In genomic region chr10:126679224-126680120, GRCm38 (mm10) we compare ENCODE assay signal across 10 mouse cellular contexts.
DNase-seq lines count a peak whose midpoint lies in the region; ATAC-seq and TF ChIP-seq lines count a peak whose summit lies in the region.
"Had no signal": no experiment of that assay in that cellular context is flagged by ENCODE, and none has a peak within 500 bp of the region (broad histone marks: within the 10 kb centered on the region; RNA-seq: fewer than 3 reads in every experiment).

No protein-coding gene starts in this region.

- 29% methylated on average over 25 of the region's 25 CpGs for WGBS in neural tube, embryonic 11.5 days
- 23% methylated on average over 25 of the region's 25 CpGs for WGBS in forebrain, embryonic 10.5 days
- WGBS in stomach, postnatal 0 days: 29% methylated on average over 25 of the region's 25 CpGs

- intact Hi-C loops in heart, postnatal 36 days (cut with DNase I): no loop called here

- DNase-seq in neural tube, embryonic 11.5 days (ENCODE audit: low spot score): peak; percentile 27
- no peak for DNase-seq in neural tube, embryonic 10.5 days (ENCODE audit: extremely low spot score, low spot score)
- DNase-seq in forebrain, embryonic 10.5 days (ENCODE audit: extremely low spot score, low spot score): peak; percentile 22
- peak; percentile 22 to 46 for DNase-seq in layer of hippocampus, postnatal 25 days (ENCODE audit: extremely low spot score in 1 of 2, low spot score in 1 of 2)
- no peak for DNase-seq in stomach, postnatal 0 days (ENCODE audit: low spot score)
- no peak for DNase-seq in heart, postnatal 36 days
- DNase-seq in lung, postnatal 10 days: no peak
- DNase-seq: cerebellum, postnatal 36 days had no signal

- H3K27me3 ChIP-seq in neural tube, embryonic 11.5 days (ENCODE audit: control insufficient read depth, insufficient read depth, low read length): no peaks in the 10 kb centered on the region
- H3K27me3 ChIP-seq in forebrain, embryonic 10.5 days (ENCODE audit: poor library complexity, severe bottlenecking): no peaks in the 10 kb centered on the region
- H3K27me3 ChIP-seq in stomach, postnatal 0 days (ENCODE audit: control insufficient read depth, insufficient read depth, low read length): no peaks in the 10 kb centered on the region
- H3K27me3 ChIP-seq: heart, embryonic 15.5 days had no signal

- H3K9ac ChIP-seq in neural tube, embryonic 11.5 days (ENCODE audit: low read length): no peak overlapping the region
- no peak overlapping the region for H3K9ac ChIP-seq in stomach, postnatal 0 days (ENCODE audit: low read length)
- H3K9ac ChIP-seq: heart, embryonic 15.5 days; limb, embryonic 13.5 days had no signal

- H3K4me3 ChIP-seq in neural tube, embryonic 11.5 days (ENCODE audit: low read depth, low read length): no peak overlapping the region
- H3K4me3 ChIP-seq in forebrain, embryonic 10.5 days: peak overlapping the region; percentile 36
- no peak overlapping the region for H3K4me3 ChIP-seq in stomach, postnatal 0 days (ENCODE audit: low read depth, low read length)
- H3K4me3 ChIP-seq: heart, embryonic 15.5 days; limb, embryonic 13.5 days had no signal

- TF ChIP-seq EP300 in stomach, postnatal 0 days (optimal IDR thresholded peaks at IDR 0.05): no peak

- H3K9me3 ChIP-seq in neural tube, embryonic 11.5 days (ENCODE audit: control insufficient read depth, low read length): no peaks in the 10 kb centered on the region
- H3K9me3 ChIP-seq in forebrain, embryonic 10.5 days: no peaks in the 10 kb centered on the region; the same call in 1 of the 2 replicates
- H3K9me3 ChIP-seq in stomach, postnatal 0 days (ENCODE audit: control insufficient read depth, low read length): no peaks in the 10 kb centered on the region
- H3K9me3 ChIP-seq: heart, embryonic 15.5 days had no signal

- peak; percentile 41; the same call in 1 of the 2 replicates for ATAC-seq in neural tube, embryonic 11.5 days (ENCODE audit: insufficient read depth, low FRiP score, low TSS enrichment)
- ATAC-seq in stomach, postnatal 0 days (ENCODE audit: low FRiP score, low TSS enrichment): no peak

- H3K27ac ChIP-seq in neural tube, embryonic 11.5 days (ENCODE audit: low read depth, low read length): no peak overlapping the region
- peak overlapping the region; percentile 69 for H3K27ac ChIP-seq in forebrain, embryonic 10.5 days
- no peak overlapping the region for H3K27ac ChIP-seq in stomach, postnatal 0 days (replicated peaks)
- H3K27ac ChIP-seq: heart, embryonic 15.5 days; limb, embryonic 13.5 days had no signal

- peak; percentile 53 for TF ChIP-seq CTCF in stomach, postnatal 0 days (IDR thresholded peaks at IDR 0.05; ENCODE audit: low read depth)

- peak overlapping the region; percentile 3 for H3K4me2 ChIP-seq in neural tube, embryonic 11.5 days (ENCODE audit: low read depth)
- H3K4me2 ChIP-seq in stomach, postnatal 0 days (replicated peaks; ENCODE audit: low read depth): no peak overlapping the region
- H3K4me2 ChIP-seq: heart, embryonic 15.5 days; limb, embryonic 13.5 days had no signal

- no peaks in the 10 kb centered on the region for H3K36me3 ChIP-seq in neural tube, embryonic 11.5 days (ENCODE audit: control insufficient read depth, insufficient read depth, low read length)
- no peaks in the 10 kb centered on the region for H3K36me3 ChIP-seq in forebrain, embryonic 10.5 days (replicated peaks)
- no peaks in the 10 kb centered on the region for H3K36me3 ChIP-seq in stomach, postnatal 0 days (ENCODE audit: control insufficient read depth, insufficient read depth, low read length)
- H3K36me3 ChIP-seq: heart, embryonic 15.5 days; limb, embryonic 13.5 days had no signal

- no peaks in the 10 kb centered on the region; the same call in 1 of the 2 replicates for H3K4me1 ChIP-seq in neural tube, embryonic 11.5 days (ENCODE audit: control insufficient read depth, insufficient read depth, low read length)
- H3K4me1 ChIP-seq in forebrain, embryonic 10.5 days: peaks cover 28% of the 10 kb centered on the region
- H3K4me1 ChIP-seq in stomach, postnatal 0 days (replicated peaks; ENCODE audit: control insufficient read depth, insufficient read depth): no peaks in the 10 kb centered on the region
- H3K4me1 ChIP-seq: heart, embryonic 15.5 days; limb, embryonic 13.5 days had no signal

Comparison
In these comparisons a context has a peak if more than half of its experiments do, and no peak if none do; other contexts are left out.
1. DNase-seq: peak in neural tube, embryonic 11.5 days (single experiment), forebrain, embryonic 10.5 days (single experiment) and layer of hippocampus, postnatal 25 days (2 of 2); none in neural tube, embryonic 10.5 days (single experiment), stomach, postnatal 0 days (single experiment), heart, postnatal 36 days (0 of 2) and lung, postnatal 10 days (single experiment).